In the genomic region with DNA sequence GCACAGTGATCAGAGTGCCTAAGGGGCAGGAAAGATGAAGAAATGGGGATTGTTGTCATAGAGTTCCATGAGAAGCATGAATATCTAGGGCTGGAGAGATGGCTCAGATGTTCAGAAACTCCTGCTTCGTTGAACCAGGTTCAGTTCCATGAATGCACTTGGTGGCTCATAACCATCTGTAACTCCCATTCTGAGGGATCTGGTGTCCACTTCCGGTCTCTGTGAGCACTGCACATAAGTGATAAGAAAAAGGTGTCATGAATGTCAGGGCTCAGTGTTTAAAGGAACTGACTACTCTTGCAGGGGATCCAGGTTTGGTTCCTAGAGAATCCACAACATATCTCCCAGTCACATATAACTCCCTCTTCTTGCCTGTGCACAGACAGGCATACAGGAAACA, we compare ENCODE assay signal across 22 mouse cellular contexts.
"Had no signal": no experiment of that assay in that cellular context is flagged by ENCODE, and none has a peak within 500 bp of the region (broad histone marks: within the 10 kb centered on the region; RNA-seq: fewer than 3 reads in every experiment).

No protein-coding gene starts in this region.

- H3K27me3 ChIP-seq: heart, embryonic 15.5 days; hindbrain, embryonic 12.5 days; intestine, embryonic 15.5 days; limb, embryonic 12.5 days; liver, embryonic 13.5 days had no signal

- DNase-seq: gastrocnemius, postnatal 14 days; heart, adult 2 months; heart, postnatal 14 days; heart, postnatal 36 days; kidney, adult 18-20 months; kidney, adult 8-10 months; kidney, postnatal 10 days; kidney, postnatal 25 days; kidney, postnatal 4 days; liver; liver, embryonic 13.5 days had no signal

- H3K27ac ChIP-seq: heart, adult 2 months; heart, embryonic 13.5 days; heart, embryonic 15.5 days; hindbrain, embryonic 10.5 days; hindbrain, embryonic 12.5 days; hindbrain, embryonic 14.5 days; intestine, embryonic 15.5 days; layer of hippocampus, adult 2 months; left cerebral cortex, adult 2 months; limb, embryonic 10.5 days; limb, embryonic 12.5 days; liver, embryonic 13.5 days; liver, embryonic 15.5 days had no signal

- H3K4me3 ChIP-seq: heart, adult 2 months; heart, embryonic 13.5 days; heart, embryonic 15.5 days; hindbrain, embryonic 10.5 days; hindbrain, embryonic 12.5 days; intestine, embryonic 15.5 days; layer of hippocampus, adult 2 months; left cerebral cortex, adult 2 months; limb, embryonic 10.5 days; limb, embryonic 12.5 days; liver, embryonic 13.5 days; liver, embryonic 15.5 days had no signal

- H3K4me1 ChIP-seq: heart, embryonic 13.5 days; heart, embryonic 15.5 days; hindbrain, embryonic 10.5 days; hindbrain, embryonic 12.5 days; intestine, embryonic 15.5 days; limb, embryonic 10.5 days; limb, embryonic 12.5 days had no signal

- H3K36me3 ChIP-seq: heart, embryonic 13.5 days; heart, embryonic 15.5 days; hindbrain, embryonic 10.5 days; hindbrain, embryonic 12.5 days; intestine, embryonic 15.5 days; limb, embryonic 10.5 days; limb, embryonic 12.5 days; liver, embryonic 13.5 days; liver, embryonic 15.5 days had no signal

- H3K9ac ChIP-seq: heart, embryonic 13.5 days; heart, embryonic 15.5 days; hindbrain, embryonic 12.5 days; hindbrain, embryonic 14.5 days; intestine, embryonic 15.5 days; limb, embryonic 12.5 days; liver, embryonic 13.5 days; liver, embryonic 15.5 days had no signal

- H3K9me3 ChIP-seq: heart, embryonic 13.5 days; heart, embryonic 15.5 days; hindbrain, embryonic 10.5 days; hindbrain, embryonic 12.5 days; intestine, embryonic 15.5 days; limb, embryonic 10.5 days; limb, embryonic 12.5 days; liver, embryonic 13.5 days; liver, embryonic 15.5 days had no signal
